Mouse (Mus musculus) brain, embryonic 14.5 days (tissue): Measurements from ENCODE around the gene Akap17b. TPM values are rescaled to one million over a fixed set of nuclear protein-coding genes. Genes with fewer than 3 reads are reported as not detected.

Experiments used
- DNase-seq: peaks from one replicate; pipeline ENCODE4 v3.0.0-alpha.2; 2011; ENCODE audit warnings: low read depth
- CTCF ChIP-seq: fragments of 200-500 bp; IDR thresholded peaks from 2 replicates; pipeline ENCODE4 v1.5.1; 2012; ENCODE audit warnings: inconsistent platforms, mild to moderate bottlenecking, moderate library complexity, borderline replicate concordance; ENCODE audit not compliant: insufficient read depth, insufficient read length; ENCODE audit errors: extremely low read depth
- POLR2A ChIP-seq: fragments of 200-500 bp; IDR thresholded peaks from 2 replicates; pipeline ENCODE4 v1.6.1; 2012; ENCODE audit warnings: mild to moderate bottlenecking, inconsistent platforms, borderline replicate concordance; ENCODE audit not compliant: poor library complexity, insufficient read depth, insufficient read length, severe bottlenecking; ENCODE audit errors: extremely low read depth
- polyA plus RNA-seq: library from polyadenylated mRNA; depleted of rRNA; stranded (reverse); fragments of >200 nt; gene quantifications from 2 replicates; pipeline ENCODE4 v1.2.3, GENCODE M21; 2012; rRNA removed

The Akap17b gene
- polyA plus RNA-seq, 1 experiment: 8.5 TPM

GRCm38 (mm10) chrX:36562079-36562478, 83.1 kb downstream of the Akap17b start:
- no peak for DNase-seq
- TF ChIP-seq CTCF: no peak
- no peak for TF ChIP-seq POLR2A

GRCm38 (mm10) chrX:36561650-36562049, 83.5 kb downstream of the Akap17b start:
- TF ChIP-seq CTCF: peak; percentile 74
- no peak for TF ChIP-seq POLR2A
- DNase-seq: peak; percentile 63

- no peak for DNase-seq
- TF ChIP-seq POLR2A (no peak), CTCF (no peak)
Observed at GRCm38 (mm10) chrX:36560170-36560569, 85.0 kb downstream of the Akap17b start.

Other genes with a start within 250 kb of the Akap17b start
- not detected in 2 replicates for gene Gm6268, start 244.1 kb downstream of the Akap17b start, polyA plus RNA-seq
- gene Gm14569, start 153.6 kb downstream of the Akap17b start, polyA plus RNA-seq: 0.11 TPM in 1 of 2 replicates, not detected in the other
- 335 and 340 TPM in 2 replicates for gene Pgrmc1, start 47.2 kb downstream of the Akap17b start, polyA plus RNA-seq
- 0.66 and 0.89 TPM in 2 replicates for gene Slc25a43, start 98.3 kb upstream of the Akap17b start, polyA plus RNA-seq
- 477 and 533 TPM in 2 replicates for gene Slc25a5, start 150.3 kb upstream of the Akap17b start, polyA plus RNA-seq
- 41.7 and 43.8 TPM in 2 replicates for gene Ube2a, start 228.5 kb upstream of the Akap17b start, polyA plus RNA-seq
- gene C330007P06Rik, start 228.7 kb upstream of the Akap17b start, polyA plus RNA-seq: 11.5 and 14.7 TPM in 2 replicates